Mouse (Mus musculus) thymus, postnatal 10 days (tissue): ENCODE measurements at regions not wholly inside any gene's neighbourhood (a gene's known extent, or its start where the extent isn't known, plus 50 kb on each side); places are given as distances from the start of the nearest gene placed in this dataset.

Experiments used
- DNase-seq, 2 experiments: peaks; one replicate each; pipeline ENCODE4 v3.0.0; 2021; ENCODE audit warnings: low spot score in 2 of 2

- no peak for DNase-seq
Measured at GRCm38 (mm10) chr6:31995977-31996376, 54.1 kb upstream of the 1700012A03Rik start.

- DNase-seq = no peak
Measured at GRCm38 (mm10) chr6:31995249-31995648, 54.8 kb upstream of the 1700012A03Rik start.

- DNase-seq = no peak
Measured at GRCm38 (mm10) chr6:31985698-31986097, 64.3 kb upstream of the 1700012A03Rik start.

- DNase-seq = no peak
Measured at GRCm38 (mm10) chr6:31976705-31977104, 73.3 kb upstream of the 1700012A03Rik start.

GRCm38 (mm10) chr6:31948063-31948481 is 102.0 kb upstream of the 1700012A03Rik start:
- no peak for DNase-seq

GRCm38 (mm10) chr6:31946572-31946971 is 103.5 kb upstream of the 1700012A03Rik start:
- no peak for DNase-seq

- DNase-seq = no peak
Measured at GRCm38 (mm10) chr6:31945347-31945746, 104.7 kb upstream of the 1700012A03Rik start.

- no peak for DNase-seq
Measured at GRCm38 (mm10) chr6:31944546-31944945, 105.5 kb upstream of the 1700012A03Rik start.

GRCm38 (mm10) chr6:31942696-31943095 is 107.3 kb upstream of the 1700012A03Rik start:
- DNase-seq = no peak

GRCm38 (mm10) chr6:31938216-31938814 is 111.7 kb upstream of the 1700012A03Rik start:
- peak; percentile 42 to 84 for DNase-seq

- DNase-seq = no peak
Measured at GRCm38 (mm10) chr6:31937146-31937545, 112.9 kb upstream of the 1700012A03Rik start.

GRCm38 (mm10) chr6:31934826-31935225 is 115.2 kb upstream of the 1700012A03Rik start:
- DNase-seq = no peak

- no peak for DNase-seq
Measured at GRCm38 (mm10) chr6:31933956-31934355, 116.1 kb upstream of the 1700012A03Rik start.

GRCm38 (mm10) chr6:31933364-31933763 is 116.7 kb upstream of the 1700012A03Rik start:
- no peak for DNase-seq

- DNase-seq = no peak
Measured at GRCm38 (mm10) chr6:31931116-31931515, 118.9 kb upstream of the 1700012A03Rik start.

- DNase-seq = no peak
Measured at GRCm38 (mm10) chr6:31929165-31929564, 120.9 kb upstream of the 1700012A03Rik start.

- no peak for DNase-seq
Measured at GRCm38 (mm10) chr6:31927181-31927580, 122.9 kb upstream of the 1700012A03Rik start.

GRCm38 (mm10) chr6:31924669-31925046 is 125.4 kb upstream of the 1700012A03Rik start:
- no peak for DNase-seq

GRCm38 (mm10) chr6:31923951-31924668 is 125.9 kb upstream of the 1700012A03Rik start:
- no peak for DNase-seq

GRCm38 (mm10) chr6:31921561-31922152 is 128.4 kb upstream of the 1700012A03Rik start:
- DNase-seq = no peak

GRCm38 (mm10) chr6:31917411-31918131 is 132.5 kb upstream of the 1700012A03Rik start:
- DNase-seq = no peak

- DNase-seq = no peak
Measured at GRCm38 (mm10) chr6:31901791-31902190, 148.3 kb upstream of the 1700012A03Rik start.
